40 mouse cellular contexts compared by ENCODE assay signal in genomic region chr15:81975156-81975555, GRCm38 (mm10). TPM values are rescaled to one million over a fixed set of nuclear protein-coding genes. Genes with fewer than 3 reads are reported as not detected.
"Had no signal": no experiment of that assay in that cellular context is flagged by ENCODE, and none has a peak within 500 bp of the region (broad histone marks: within the 10 kb centered on the region; RNA-seq: fewer than 3 reads in every experiment).

No protein-coding gene starts in this region.

RNA-seq across cellular contexts. Expression of gene 1700029P11Rik, which starts 5.2 kb away (rescaled TPM):
- total RNA-seq: left cerebral cortex, postnatal 10 days; left cerebral cortex, postnatal 14 days; left cerebral cortex, postnatal 25 days; left cerebral cortex, postnatal 36 days; left cerebral cortex, postnatal 4 days; liver, adult 2 months; megakaryocyte progenitor cell, adult 5-6 weeks; megakaryocyte, adult 5-6 weeks; megakaryocyte-erythroid progenitor cell, adult 5-6 weeks; midbrain, postnatal 0 days; monocyte, adult 5-6 weeks had no signal
- polyA plus RNA-seq: limb, embryonic 10.5 days; limb, embryonic 11.5 days; limb, embryonic 12.5 days; limb, embryonic 13.5 days; limb, embryonic 14.5 days; limb, embryonic 15.5 days; liver, adult 2 months; liver, embryonic 11.5 days; liver, embryonic 12.5 days; liver, embryonic 13.5 days; liver, embryonic 14.5 days; liver, embryonic 15.5 days; liver, embryonic 16.5 days; liver, postnatal 0 days; lung, adult 2 months; lung, embryonic 14.5 days; lung, embryonic 15.5 days; lung, embryonic 16.5 days; lung, postnatal 0 days; macrophage; midbrain, embryonic 10.5 days; midbrain, embryonic 11.5 days; midbrain, embryonic 12.5 days; midbrain, embryonic 13.5 days; midbrain, embryonic 14.5 days; midbrain, embryonic 15.5 days; midbrain, embryonic 16.5 days; midbrain, postnatal 0 days; myocyte; neural tube, embryonic 11.5 days; neural tube, embryonic 12.5 days had no signal

RNA-seq across cellular contexts. Expression of gene Csdc2, which starts 38.6 kb away (rescaled TPM):
- total RNA-seq: megakaryocyte progenitor cell, adult 5-6 weeks; megakaryocyte, adult 5-6 weeks; megakaryocyte-erythroid progenitor cell, adult 5-6 weeks; monocyte, adult 5-6 weeks had no signal
